Mouse (Mus musculus) neural tube, embryonic 12.5 days (tissue): ENCODE results near the gene Dnmt3a. TPM values are rescaled to one million over a fixed set of nuclear protein-coding genes. Genes with fewer than 3 reads are reported as not detected.
A peak's percentile ranks its signal among the peaks of the same experiment; 100 is the strongest.

Source experiments
- ATAC-seq: fragments of 200-750 bp; cut with Nextera tagmentation; 2 replicates; pipeline ENCODE4 v1.8.0; 2017; ENCODE audit warnings: low read depth, mild to moderate bottlenecking, moderate TSS enrichment, moderate library complexity; ENCODE audit not compliant: low FRiP score
- H3K27ac ChIP-seq: fragments of 300-500 bp; sonication (generic); 2 replicates; pipeline ENCODE4 v1.5.1; 2016
- H3K27me3 ChIP-seq: fragments of 300-500 bp; sonication (generic); replicated peaks from 2 replicates; pipeline ENCODE4 v1.6.1; 2016; ENCODE audit warnings: mild to moderate bottlenecking
- H3K36me3 ChIP-seq: fragments of 300-500 bp; sonication (generic); 2 replicates; pipeline ENCODE4 v1.6.1; 2016; ENCODE audit warnings: mild to moderate bottlenecking
- H3K4me1 ChIP-seq: fragments of 300-500 bp; sonication (generic); 2 replicates; pipeline ENCODE4 v1.6.1; 2016
- H3K4me2 ChIP-seq: fragments of 300-500 bp; sonication (generic); replicated peaks from 2 replicates; pipeline ENCODE4 v1.6.1; 2016; ENCODE audit warnings: mild to moderate bottlenecking
- H3K4me3 ChIP-seq: fragments of 300-500 bp; sonication (generic); 2 replicates; pipeline ENCODE4 v1.5.1; 2016
- H3K9ac ChIP-seq: fragments of 300-500 bp; sonication (generic); 2 replicates; pipeline ENCODE4 v1.6.1; 2016; ENCODE audit warnings: mild to moderate bottlenecking
- H3K9me3 ChIP-seq: fragments of 300-500 bp; sonication (generic); 2 replicates; pipeline ENCODE4 v1.6.1; 2016; ENCODE audit warnings: mild to moderate bottlenecking
- WGBS: fragments of 180-500 bp; shearing (Covaris S2); methylation state at CpG from one replicate; pipeline ENCODE4 v1.1.7; 2016; 5-methylcytosine and 5-hydroxymethylcytosine counted together
- polyA plus RNA-seq: library from polyadenylated mRNA; unstranded; fragments of >200 nt; fragmentation: Nextera tagmentation; extraction: Ambion mirVana; gene quantifications from 2 replicates; pipeline ENCODE4 v1.2.1, GENCODE M21; 2016

Dnmt3a gene
- polyA plus RNA-seq, 1 experiment from 2014 or later, result 146 TPM

GRCm38 (mm10) chr12:3844335-3844734 is 38.5 kb downstream of the Dnmt3a start:
- no peak overlapping the region for H3K4me3 ChIP-seq
- H3K36me3 ChIP-seq, result peaks cover 25% of the 10 kb centered on the region
- H3K27me3 ChIP-seq, result no peaks in the 10 kb centered on the region
- peaks cover 14% of the 10 kb centered on the region for H3K4me1 ChIP-seq
- no peaks in the 10 kb centered on the region for H3K9me3 ChIP-seq
- ATAC-seq, result no peak
- no peak overlapping the region for H3K4me2 ChIP-seq
- H3K27ac ChIP-seq, result no peak overlapping the region
- no peak overlapping the region for H3K9ac ChIP-seq
- 87% methylated on average over 5 of the region's 5 CpGs for WGBS

- 0 out of 2 replicates have a peak, but pooled peaks have one; percentile 17 for ATAC-seq
- Histone ChIP-seq H3K9ac (no peak overlapping the region), H3K4me1 (peaks cover 10% of the 10 kb centered on the region), H3K4me2 (no peak overlapping the region), H3K4me3 (no peak overlapping the region), H3K27me3 (no peaks in the 10 kb centered on the region), H3K27ac (peak overlapping the region; percentile 21; the same call in 1 of the 2 replicates), H3K36me3 (peaks cover 12% of the 10 kb centered on the region), H3K9me3 (no peaks in the 10 kb centered on the region)
- WGBS, result 95% methylated on average over 13 of the region's 13 CpGs
Measured at GRCm38 (mm10) chr12:3849481-3849880, 43.7 kb downstream of the Dnmt3a start.

GRCm38 (mm10) chr12:3850165-3850564 is 44.4 kb downstream of the Dnmt3a start:
- Histone ChIP-seq H3K4me2 (no peak overlapping the region), H3K27me3 (no peaks in the 10 kb centered on the region), H3K27ac (peak overlapping the region; percentile 21), H3K9ac (no peak overlapping the region), H3K9me3 (no peaks in the 10 kb centered on the region), H3K36me3 (peaks cover 12% of the 10 kb centered on the region), H3K4me3 (no peak overlapping the region), H3K4me1 (peaks cover 10% of the 10 kb centered on the region)
- ATAC-seq, result no peak
- 20% methylated on average over 5 of the region's 5 CpGs for WGBS

GRCm38 (mm10) chr12:3850731-3851130 is 44.9 kb downstream of the Dnmt3a start:
- Histone ChIP-seq H3K27ac (no peak overlapping the region), H3K36me3 (peaks cover 7% of the 10 kb centered on the region), H3K4me2 (no peak overlapping the region), H3K4me3 (no peak overlapping the region), H3K4me1 (peaks cover 13% of the 10 kb centered on the region), H3K27me3 (no peaks in the 10 kb centered on the region), H3K9ac (no peak overlapping the region), H3K9me3 (no peaks in the 10 kb centered on the region)
- ATAC-seq, result no peak
- 9% methylated on average over 6 of the region's 6 CpGs for WGBS

- no peak overlapping the region for H3K9ac ChIP-seq
Measured at GRCm38 (mm10) chr12:3851179-3851578, 45.4 kb downstream of the Dnmt3a start.

GRCm38 (mm10) chr12:3852521-3852920 is 46.7 kb downstream of the Dnmt3a start:
- no peaks in the 10 kb centered on the region for H3K27me3 ChIP-seq
- H3K36me3 ChIP-seq, result peaks cover 5% of the 10 kb centered on the region; the same call in 1 of the 2 replicates
- H3K4me1 ChIP-seq, result peaks cover 17% of the 10 kb centered on the region
- WGBS, result 39% methylated on average over 5 of the region's 5 CpGs
- H3K9ac ChIP-seq, result no peak overlapping the region
- H3K27ac ChIP-seq, result no peak overlapping the region
- H3K4me3 ChIP-seq, result no peak overlapping the region
- H3K9me3 ChIP-seq, result no peaks in the 10 kb centered on the region
- no peak overlapping the region for H3K4me2 ChIP-seq
- ATAC-seq, result no peak

More at GRCm38 (mm10) chr12:3851179-3851578, 45.4 kb downstream of the Dnmt3a start:
- no peak for ATAC-seq
- H3K36me3 ChIP-seq, result peaks cover 5% of the 10 kb centered on the region
- H3K9me3 ChIP-seq, result no peaks in the 10 kb centered on the region
- no peak overlapping the region for H3K4me2 ChIP-seq
- H3K27me3 ChIP-seq, result no peaks in the 10 kb centered on the region
- H3K4me1 ChIP-seq, result peaks cover 17% of the 10 kb centered on the region
- 58% methylated on average over 4 of the region's 4 CpGs for WGBS
- no peak overlapping the region for H3K27ac ChIP-seq
- no peak overlapping the region for H3K4me3 ChIP-seq

GRCm38 (mm10) chr12:3854419-3854818 is 48.6 kb downstream of the Dnmt3a start:
- 80% methylated on average over 4 of the region's 4 CpGs for WGBS
- Histone ChIP-seq H3K9ac (no peak overlapping the region), H3K4me2 (no peak overlapping the region), H3K4me1 (peaks cover 21% of the 10 kb centered on the region), H3K27me3 (no peaks in the 10 kb centered on the region), H3K36me3 (peaks cover 5% of the 10 kb centered on the region; the same call in 1 of the 2 replicates), H3K27ac (no peak overlapping the region), H3K9me3 (no peaks in the 10 kb centered on the region), H3K4me3 (no peak overlapping the region)
- no peak for ATAC-seq

- H3K4me2 ChIP-seq, result no peak overlapping the region
- no peaks in the 10 kb centered on the region for H3K9me3 ChIP-seq
- no peak overlapping the region; the same call in 1 of the 2 replicates for H3K27ac ChIP-seq
- peaks cover 6% of the 10 kb centered on the region for H3K36me3 ChIP-seq
- no peaks in the 10 kb centered on the region for H3K27me3 ChIP-seq
- WGBS, result 55% methylated on average over 7 of the region's 7 CpGs
- ATAC-seq, result 0 out of 2 replicates have a peak, but pooled peaks have one; percentile 29
- H3K4me1 ChIP-seq, result peaks cover 10% of the 10 kb centered on the region
- no peak overlapping the region for H3K9ac ChIP-seq
- H3K4me3 ChIP-seq, result no peak overlapping the region
Measured at GRCm38 (mm10) chr12:3855762-3856501, 50.1 kb downstream of the Dnmt3a start.

- WGBS, result 92% methylated on average over 2 of the region's 2 CpGs
- ATAC-seq, result no peak
Measured at GRCm38 (mm10) chr12:3856748-3857147, 50.9 kb downstream of the Dnmt3a start.

GRCm38 (mm10) chr12:3857231-3857630 is 51.4 kb downstream of the Dnmt3a start:
- no peak overlapping the region for H3K27ac ChIP-seq
- H3K4me2 ChIP-seq, result no peak overlapping the region
- 74% methylated on average over 3 of the region's 3 CpGs for WGBS
- H3K9ac ChIP-seq, result no peak overlapping the region
- H3K27me3 ChIP-seq, result no peaks in the 10 kb centered on the region
- peaks cover 10% of the 10 kb centered on the region; the same call in 1 of the 2 replicates for H3K4me1 ChIP-seq
- no peak for ATAC-seq
- no peaks in the 10 kb centered on the region for H3K9me3 ChIP-seq
- H3K36me3 ChIP-seq, result peaks cover 6% of the 10 kb centered on the region
- no peak overlapping the region for H3K4me3 ChIP-seq

More at GRCm38 (mm10) chr12:3856748-3857147, 50.9 kb downstream of the Dnmt3a start:
- Histone ChIP-seq H3K27ac (no peak overlapping the region), H3K9me3 (no peaks in the 10 kb centered on the region), H3K9ac (no peak overlapping the region), H3K4me2 (no peak overlapping the region), H3K4me3 (no peak overlapping the region), H3K27me3 (no peaks in the 10 kb centered on the region), H3K4me1 (peaks cover 10% of the 10 kb centered on the region; the same call in 1 of the 2 replicates), H3K36me3 (peaks cover 6% of the 10 kb centered on the region)

GRCm38 (mm10) chr12:3857773-3858172 is 52.0 kb downstream of the Dnmt3a start:
- Histone ChIP-seq H3K4me2 (no peak overlapping the region), H3K9me3 (no peaks in the 10 kb centered on the region), H3K36me3 (peaks cover 6% of the 10 kb centered on the region), H3K9ac (no peak overlapping the region), H3K4me3 (no peak overlapping the region), H3K4me1 (peaks cover 10% of the 10 kb centered on the region; the same call in 1 of the 2 replicates), H3K27ac (no peak overlapping the region), H3K27me3 (no peaks in the 10 kb centered on the region)
- 90% methylated on average over 9 of the region's 9 CpGs for WGBS
- ATAC-seq, result no peak

- Histone ChIP-seq H3K27ac (no peak overlapping the region), H3K36me3 (peaks cover 6% of the 10 kb centered on the region), H3K9me3 (no peaks in the 10 kb centered on the region), H3K4me1 (peaks cover 10% of the 10 kb centered on the region; the same call in 1 of the 2 replicates), H3K4me3 (no peak overlapping the region), H3K4me2 (no peak overlapping the region), H3K27me3 (no peaks in the 10 kb centered on the region), H3K9ac (no peak overlapping the region)
- WGBS, result 81% methylated on average over 4 of the region's 4 CpGs
- no peak for ATAC-seq
Measured at GRCm38 (mm10) chr12:3858754-3859153, 52.9 kb downstream of the Dnmt3a start.
